Comparison of ENCODE assay signal across 8 mouse cellular contexts in genomic region chr12:38342657-38343056, GRCm38 (mm10).
DNase-seq lines count a peak whose midpoint lies in the region; ATAC-seq and TF ChIP-seq lines count a peak whose summit lies in the region.

No protein-coding gene starts in this region.

- no peak for TF ChIP-seq EP300 in stomach, postnatal 0 days (optimal IDR thresholded peaks at IDR 0.05)

- no peaks in the 10 kb centered on the region for H3K36me3 ChIP-seq in forebrain, embryonic 13.5 days (ENCODE audit: poor library complexity, severe bottlenecking)
- no peaks in the 10 kb centered on the region for H3K36me3 ChIP-seq in intestine, embryonic 16.5 days (ENCODE audit: control insufficient read depth, insufficient read depth, low read length)
- H3K36me3 ChIP-seq in midbrain, embryonic 14.5 days (ENCODE audit: control insufficient read depth, insufficient read depth, low read length), result no peaks in the 10 kb centered on the region
- no peaks in the 10 kb centered on the region for H3K36me3 ChIP-seq in stomach, postnatal 0 days (ENCODE audit: control insufficient read depth, insufficient read depth, low read length)

- peak; percentile 7 for DNase-seq in gastrocnemius, adult 18-20 months (ENCODE audit: low spot score)
- DNase-seq in gastrocnemius, postnatal 25 days, result no peak
- DNase-seq in c-Kit-positive CD71-negative TER-119-negative erythroid progenitor cells, embryonic 14.5 days (ENCODE audit: low read depth), result peak; percentile 3
- DNase-seq in left cerebral cortex, adult 9 months (ENCODE audit: low spot score in 2 of 2), result peak; percentile 7 to 61
- DNase-seq in midbrain, embryonic 14.5 days, result peak; percentile 93
- peak; percentile 60 for DNase-seq in stomach, postnatal 0 days (ENCODE audit: low spot score)

- 1% methylated on average over 6 of the region's 6 CpGs for WGBS in forebrain, embryonic 13.5 days
- 13% methylated on average over 6 of the region's 6 CpGs for WGBS in intestine, embryonic 16.5 days
- WGBS in midbrain, embryonic 14.5 days, result 6% methylated on average over 6 of the region's 6 CpGs
- 10% methylated on average over 6 of the region's 6 CpGs for WGBS in stomach, postnatal 0 days

- peak; percentile 90 for TF ChIP-seq CTCF in stomach, postnatal 0 days (IDR thresholded peaks at IDR 0.05; ENCODE audit: low read depth)

- H3K4me3 ChIP-seq in forebrain, embryonic 13.5 days, result no peak overlapping the region
- H3K4me3 ChIP-seq in intestine, embryonic 16.5 days (ENCODE audit: low read length), result no peak overlapping the region
- no peak overlapping the region for H3K4me3 ChIP-seq in midbrain, embryonic 14.5 days (replicated peaks; ENCODE audit: low read depth, low read length)
- H3K4me3 ChIP-seq in stomach, postnatal 0 days (ENCODE audit: low read depth, low read length), result no peak overlapping the region

- H3K4me1 ChIP-seq in forebrain, embryonic 13.5 days, result peaks cover 7% of the 10 kb centered on the region; the same call in 1 of the 2 replicates
- no peaks in the 10 kb centered on the region for H3K4me1 ChIP-seq in intestine, embryonic 16.5 days (ENCODE audit: control insufficient read depth, insufficient read depth, low read length)
- no peaks in the 10 kb centered on the region for H3K4me1 ChIP-seq in midbrain, embryonic 14.5 days (ENCODE audit: control insufficient read depth, insufficient read depth, low read length)
- H3K4me1 ChIP-seq in stomach, postnatal 0 days (replicated peaks; ENCODE audit: control insufficient read depth, insufficient read depth), result no peaks in the 10 kb centered on the region

- ATAC-seq in forebrain, embryonic 13.5 days, result peak; percentile 96
- ATAC-seq in intestine, embryonic 16.5 days, result peak; percentile 89
- ATAC-seq in midbrain, embryonic 14.5 days (ENCODE audit: low FRiP score, low TSS enrichment), result peak; percentile 88
- ATAC-seq in stomach, postnatal 0 days (ENCODE audit: low FRiP score, low TSS enrichment), result peak; percentile 79; the same call in 1 of the 2 replicates

- H3K4me2 ChIP-seq in forebrain, embryonic 13.5 days, result no peak overlapping the region
- H3K4me2 ChIP-seq in intestine, embryonic 16.5 days (ENCODE audit: low read depth, low read length), result 0 out of 2 replicates have a peak overlapping the region, but pooled peaks have one; percentile 7
- H3K4me2 ChIP-seq in midbrain, embryonic 14.5 days (ENCODE audit: low read length), result peak overlapping the region; percentile 28
- no peak overlapping the region for H3K4me2 ChIP-seq in stomach, postnatal 0 days (replicated peaks; ENCODE audit: low read depth)

- no peak overlapping the region for H3K9ac ChIP-seq in forebrain, embryonic 13.5 days
- H3K9ac ChIP-seq in intestine, embryonic 16.5 days (ENCODE audit: low read depth, low read length), result no peak overlapping the region
- H3K9ac ChIP-seq in midbrain, embryonic 14.5 days (replicated peaks; ENCODE audit: low read length), result no peak overlapping the region
- H3K9ac ChIP-seq in stomach, postnatal 0 days (ENCODE audit: low read length), result no peak overlapping the region

- H3K27me3 ChIP-seq in forebrain, embryonic 13.5 days, result no peaks in the 10 kb centered on the region
- no peaks in the 10 kb centered on the region for H3K27me3 ChIP-seq in intestine, embryonic 16.5 days (replicated peaks; ENCODE audit: control insufficient read depth, insufficient read depth, low read length)
- no peaks in the 10 kb centered on the region for H3K27me3 ChIP-seq in midbrain, embryonic 14.5 days (ENCODE audit: control insufficient read depth, insufficient read depth, low read length)
- H3K27me3 ChIP-seq in stomach, postnatal 0 days (ENCODE audit: control insufficient read depth, insufficient read depth, low read length), result no peaks in the 10 kb centered on the region

- no peak overlapping the region for H3K27ac ChIP-seq in forebrain, embryonic 13.5 days
- no peak overlapping the region for H3K27ac ChIP-seq in intestine, embryonic 16.5 days (ENCODE audit: low read length)
- no peak overlapping the region for H3K27ac ChIP-seq in midbrain, embryonic 14.5 days (replicated peaks; ENCODE audit: low read depth, low read length)
- H3K27ac ChIP-seq in stomach, postnatal 0 days (replicated peaks), result no peak overlapping the region

- H3K9me3 ChIP-seq in forebrain, embryonic 13.5 days (replicated peaks), result no peaks in the 10 kb centered on the region
- H3K9me3 ChIP-seq in intestine, embryonic 16.5 days (ENCODE audit: control insufficient read depth, low read length), result no peaks in the 10 kb centered on the region
- no peaks in the 10 kb centered on the region for H3K9me3 ChIP-seq in midbrain, embryonic 14.5 days (ENCODE audit: control insufficient read depth, low read length)
- no peaks in the 10 kb centered on the region for H3K9me3 ChIP-seq in stomach, postnatal 0 days (ENCODE audit: control insufficient read depth, low read length)

Comparison
In these comparisons a context has a peak if more than half of its experiments do, and no peak if none do; other contexts are left out.
1. H3K4me2 ChIP-seq: peak in intestine, embryonic 16.5 days (single experiment) and midbrain, embryonic 14.5 days (single experiment); none in forebrain, embryonic 13.5 days (single experiment) and stomach, postnatal 0 days (single experiment).
2. Peak in every context shown above with its lines, with median percentiles within 50 percentile points of each other: ATAC-seq.